Mouse (Mus musculus) liver, embryonic 11.5 days (tissue): ENCODE measurements around the gene Cartpt. TPM values are rescaled to one million over a fixed set of nuclear protein-coding genes. Genes with fewer than 3 reads are reported as not detected.

ENCODE experiments used
- ATAC-seq: fragments of 200-750 bp; cut with Nextera tagmentation; replicated peaks from 2 replicates; pipeline ENCODE4 v1.8.0; 2017; ENCODE audit warnings: moderate number of reproducible peaks, mild to moderate bottlenecking, moderate TSS enrichment, moderate library complexity; ENCODE audit not compliant: low FRiP score
- DNase-seq: peaks from one replicate; pipeline ENCODE4 v3.0.0-alpha.2; 2017; ENCODE audit warnings: low spot score
- H3K27ac ChIP-seq: fragments of 300-500 bp; sonication (generic); 2 replicates; pipeline ENCODE4 v1.5.1; 2014; ENCODE audit warnings: mild to moderate bottlenecking, low read depth, low read length, control low read depth
- H3K27me3 ChIP-seq: fragments of 300-500 bp; sonication (generic); replicated peaks from 2 replicates; pipeline ENCODE4 v1.6.1; 2014; ENCODE audit warnings: low read length, mixed read lengths; ENCODE audit not compliant: control insufficient read depth, insufficient read depth
- H3K36me3 ChIP-seq: fragments of 300-500 bp; sonication (generic); 2 replicates; pipeline ENCODE4 v1.6.1; 2014; ENCODE audit warnings: mild to moderate bottlenecking, low read length, moderate library complexity, mixed read lengths; ENCODE audit not compliant: control insufficient read depth, insufficient read depth
- H3K4me1 ChIP-seq: fragments of 300-500 bp; sonication (generic); replicated peaks from 2 replicates; pipeline ENCODE4 v1.6.1; 2014; ENCODE audit warnings: low read length, mixed read lengths; ENCODE audit not compliant: control insufficient read depth, insufficient read depth
- H3K4me2 ChIP-seq: fragments of 300-500 bp; sonication (generic); 2 replicates; pipeline ENCODE4 v1.6.1; 2014; ENCODE audit warnings: mild to moderate bottlenecking, control low read depth, moderate library complexity
- H3K4me3 ChIP-seq: fragments of 300-500 bp; sonication (generic); 2 replicates; pipeline ENCODE4 v1.5.1; 2014; ENCODE audit warnings: low read depth, low read length, control low read depth
- H3K9ac ChIP-seq: fragments of 300-500 bp; sonication (generic); 2 replicates; pipeline ENCODE4 v1.6.1; 2014; ENCODE audit warnings: low read depth, low read length, control low read depth
- H3K9me3 ChIP-seq: fragments of 300-500 bp; sonication (generic); 2 replicates; pipeline ENCODE4 v1.6.1; 2016; ENCODE audit warnings: low read length, inconsistent platforms, mixed read lengths; ENCODE audit not compliant: control insufficient read depth
- WGBS: fragments of 180-500 bp; shearing (Covaris S2); extraction: QIAGEN DNeasy Blood & Tissue Kit; methylation state at CpG from one replicate; pipeline ENCODE4 v1.1.7; 2014; 5-methylcytosine and 5-hydroxymethylcytosine counted together
- polyA plus RNA-seq: library from polyadenylated mRNA; unstranded; fragments of >200 nt; fragmentation: Nextera tagmentation; extraction: Ambion mirVana; gene quantifications from 2 replicates; pipeline ENCODE4 v1.2.1, GENCODE M21; 2014

Gene Cartpt
- polyA plus RNA-seq, 1 experiment from 2014 or later: 0.27 TPM

GRCm38 (mm10) chr13:99851026-99851425 lies 49.9 kb downstream of the Cartpt start:
- WGBS: 35% methylated on average over 4 of the region's 4 CpGs
- Histone ChIP-seq H3K9ac (no peak overlapping the region), H3K4me2 (no peak overlapping the region)

DNA sequence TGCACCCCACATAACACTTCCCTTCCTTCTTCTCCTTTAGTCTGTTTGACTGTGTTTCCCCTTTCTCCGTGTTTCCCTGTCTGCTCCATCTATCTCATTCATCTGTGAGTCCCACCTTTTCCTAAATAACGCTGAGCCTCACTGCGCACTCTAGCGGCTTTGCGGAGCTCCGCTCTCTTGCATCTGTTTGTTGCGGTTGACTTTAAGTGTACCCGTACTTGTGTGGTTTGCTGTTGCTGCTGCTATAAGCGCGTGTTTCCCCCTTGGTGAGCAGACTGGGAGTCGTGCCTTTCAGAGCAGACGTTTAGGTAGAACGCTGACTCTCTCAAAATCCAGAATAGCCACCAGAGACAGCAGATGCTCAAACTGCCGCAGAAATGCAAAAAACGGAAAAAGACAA lies 51.3 kb downstream of the Cartpt start:
- no peak for DNase-seq
- Histone ChIP-seq H3K36me3 (no peaks in the 10 kb centered on the region), H3K4me3 (no peak overlapping the region), H3K27me3 (no peaks in the 10 kb centered on the region), H3K9ac (no peak overlapping the region), H3K4me2 (no peak overlapping the region), H3K9me3 (no peaks in the 10 kb centered on the region), H3K4me1 (no peaks in the 10 kb centered on the region), H3K27ac (no peak overlapping the region)
- WGBS: 42% methylated on average over 15 of the region's 15 CpGs
- no peak for ATAC-seq

More at GRCm38 (mm10) chr13:99851026-99851425, 49.9 kb downstream of the Cartpt start:
- ATAC-seq (no peak), DNase-seq (no peak)
- H3K4me1 ChIP-seq: no peaks in the 10 kb centered on the region
- H3K36me3 ChIP-seq: no peaks in the 10 kb centered on the region
- H3K9me3 ChIP-seq: no peaks in the 10 kb centered on the region
- H3K27ac ChIP-seq: no peak overlapping the region
- H3K4me3 ChIP-seq: no peak overlapping the region
- H3K27me3 ChIP-seq: no peaks in the 10 kb centered on the region

Other genes with a start within 250 kb of the Cartpt start
- 31.0 and 33.4 TPM in 2 replicates for gene Mccc2, start 114.5 kb upstream of the Cartpt start, polyA plus RNA-seq
- 22.7 and 27.2 TPM in 2 replicates for gene Bdp1, start 203.0 kb upstream of the Cartpt start, polyA plus RNA-seq
- 63.8 and 66.1 TPM in 2 replicates for gene Serf1, start 206.9 kb upstream of the Cartpt start, polyA plus RNA-seq
- gene Smn1, start 223.8 kb upstream of the Cartpt start, polyA plus RNA-seq: 79.2 and 80.9 TPM in 2 replicates